Mouse (Mus musculus) neural tube, embryonic 14.5 days (tissue): Measurements from ENCODE around the gene Pced1a. TPM values are rescaled to one million over a fixed set of nuclear protein-coding genes. Genes with fewer than 3 reads are reported as not detected.

ENCODE experiments used
- ATAC-seq: fragments of 200-750 bp; cut with Nextera tagmentation; 2 replicates; pipeline ENCODE4 v1.8.0; 2017; ENCODE audit warnings: low read depth, mild to moderate bottlenecking, moderate TSS enrichment, moderate library complexity
- H3K27ac ChIP-seq: fragments of 300-500 bp; sonication (generic); 2 replicates; pipeline ENCODE4 v1.5.1; 2014; ENCODE audit warnings: low read depth, mild to moderate bottlenecking, control low read depth, low read length, moderate library complexity, mixed read lengths
- H3K27me3 ChIP-seq: fragments of 300-500 bp; sonication (generic); 2 replicates; pipeline ENCODE4 v1.6.1; 2014; ENCODE audit warnings: low read length; ENCODE audit not compliant: control insufficient read depth, insufficient read depth
- H3K36me3 ChIP-seq: fragments of 300-500 bp; sonication (generic); 2 replicates; pipeline ENCODE4 v1.6.1; 2014; ENCODE audit warnings: low read length, mixed read lengths; ENCODE audit not compliant: control insufficient read depth, insufficient read depth
- H3K4me1 ChIP-seq: fragments of 300-500 bp; sonication (generic); 2 replicates; pipeline ENCODE4 v1.6.1; 2014; ENCODE audit warnings: low read length; ENCODE audit not compliant: control insufficient read depth, insufficient read depth
- H3K4me2 ChIP-seq: fragments of 300-500 bp; sonication (generic); 2 replicates; pipeline ENCODE4 v1.6.1; 2014; ENCODE audit warnings: mild to moderate bottlenecking, low read depth, low read length, control low read depth
- H3K4me3 ChIP-seq: fragments of 300-500 bp; sonication (generic); 2 replicates; pipeline ENCODE4 v1.5.1; 2014; ENCODE audit warnings: low read depth, low read length, control low read depth, mixed read lengths
- H3K9ac ChIP-seq: fragments of 300-500 bp; sonication (generic); replicated peaks from 2 replicates; pipeline ENCODE4 v1.6.1; 2014; ENCODE audit warnings: low read depth, mild to moderate bottlenecking, control low read depth, low read length, mixed read lengths
- H3K9me3 ChIP-seq: fragments of 300-500 bp; sonication (generic); 2 replicates; pipeline ENCODE4 v1.6.1; 2016; ENCODE audit warnings: low read length; ENCODE audit not compliant: control insufficient read depth
- WGBS: fragments of 180-500 bp; shearing (Covaris S2); extraction: QIAGEN DNeasy Blood & Tissue Kit; methylation state at CpG from one replicate; pipeline ENCODE4 v1.1.7; 2014; 5-methylcytosine and 5-hydroxymethylcytosine counted together
- polyA plus RNA-seq: library from polyadenylated mRNA; unstranded; fragments of >200 nt; fragmentation: Nextera tagmentation; extraction: Ambion mirVana; gene quantifications from 2 replicates; pipeline ENCODE4 v1.2.1, GENCODE M21; 2014

The Pced1a gene
- polyA plus RNA-seq, 1 experiment from 2014 or later: 11.5 TPM

GRCm38 (mm10) chr2:130448449-130448848 is 23.9 kb upstream of the Pced1a start:
- Histone ChIP-seq H3K4me1 (0 out of 2 replicates have a peak, but pooled peaks cover 12% of the 10 kb centered on the region), H3K27ac (no peak overlapping the region)

GRCm38 (mm10) chr2:130442162-130442561 is 17.7 kb upstream of the Pced1a start:
- Histone ChIP-seq H3K4me2 (no peak overlapping the region), H3K27ac (no peak overlapping the region), H3K4me3 (no peak overlapping the region), H3K27me3 (no peaks in the 10 kb centered on the region), H3K9ac (no peak overlapping the region), H3K4me1 (no peaks in the 10 kb centered on the region), H3K9me3 (no peaks in the 10 kb centered on the region), H3K36me3 (peaks cover 46% of the 10 kb centered on the region)
- ATAC-seq: no peak
- WGBS: 90% methylated on average over 10 of the region's 10 CpGs

More at GRCm38 (mm10) chr2:130448449-130448848, 23.9 kb upstream of the Pced1a start:
- no peak overlapping the region for H3K4me2 ChIP-seq
- no peaks in the 10 kb centered on the region for H3K9me3 ChIP-seq
- H3K36me3 ChIP-seq: peaks cover 6% of the 10 kb centered on the region; the same call in 1 of the 2 replicates
- no peak for ATAC-seq
- H3K4me3 ChIP-seq: no peak overlapping the region
- H3K9ac ChIP-seq: no peak overlapping the region
- no peaks in the 10 kb centered on the region for H3K27me3 ChIP-seq

- no peak for ATAC-seq
- H3K36me3 ChIP-seq: peaks cover 46% of the 10 kb centered on the region
- H3K4me3 ChIP-seq: no peak overlapping the region
- H3K9ac ChIP-seq: no peak overlapping the region
- no peaks in the 10 kb centered on the region for H3K4me1 ChIP-seq
- WGBS: 91% methylated on average over 4 of the region's 4 CpGs
- no peak overlapping the region for H3K27ac ChIP-seq
- no peaks in the 10 kb centered on the region for H3K9me3 ChIP-seq
- no peaks in the 10 kb centered on the region for H3K27me3 ChIP-seq
- H3K4me2 ChIP-seq: no peak overlapping the region
These were observed 15.5 kb upstream of the Pced1a start for GRCm38 (mm10) chr2:130439840-130440480.

- ATAC-seq: no peak
- Histone ChIP-seq H3K27ac (no peak overlapping the region), H3K36me3 (peaks cover 44% of the 10 kb centered on the region), H3K4me1 (no peaks in the 10 kb centered on the region), H3K4me2 (no peak overlapping the region), H3K27me3 (no peaks in the 10 kb centered on the region), H3K9me3 (no peaks in the 10 kb centered on the region), H3K9ac (no peak overlapping the region), H3K4me3 (no peak overlapping the region)
- 95% methylated on average over 3 of the region's 3 CpGs for WGBS
These were observed 14.4 kb upstream of the Pced1a start for GRCm38 (mm10) chr2:130438861-130439260.

- no peak overlapping the region for H3K27ac ChIP-seq
- no peak overlapping the region for H3K4me3 ChIP-seq
- WGBS: 100% methylated on average over 1 of the region's 1 CpGs
- H3K9ac ChIP-seq: no peak overlapping the region
- H3K9me3 ChIP-seq: no peaks in the 10 kb centered on the region
- no peak for ATAC-seq
- no peaks in the 10 kb centered on the region for H3K4me1 ChIP-seq
- no peaks in the 10 kb centered on the region for H3K27me3 ChIP-seq
- H3K4me2 ChIP-seq: no peak overlapping the region
- H3K36me3 ChIP-seq: peaks cover 23% of the 10 kb centered on the region
These were observed 12.3 kb upstream of the Pced1a start for GRCm38 (mm10) chr2:130436769-130437168.

- H3K4me3 ChIP-seq: no peak overlapping the region
- H3K36me3 ChIP-seq: no peaks in the 10 kb centered on the region; the same call in 1 of the 2 replicates
- H3K4me1 ChIP-seq: no peaks in the 10 kb centered on the region
- no peaks in the 10 kb centered on the region for H3K27me3 ChIP-seq
- no peak overlapping the region for H3K4me2 ChIP-seq
- 19% methylated on average over 4 of the region's 4 CpGs for WGBS
- H3K9ac ChIP-seq: no peak overlapping the region
- no peak overlapping the region for H3K27ac ChIP-seq
- ATAC-seq: peak; percentile 49; the same call in 1 of the 2 replicates
- no peaks in the 10 kb centered on the region for H3K9me3 ChIP-seq
These were observed 8.7 kb upstream of the Pced1a start for GRCm38 (mm10) chr2:130433152-130433551.

- H3K27me3 ChIP-seq: no peaks in the 10 kb centered on the region
- no peaks in the 10 kb centered on the region for H3K9me3 ChIP-seq
- WGBS: 91% methylated on average over 3 of the region's 3 CpGs
- no peak overlapping the region for H3K9ac ChIP-seq
- H3K36me3 ChIP-seq: no peaks in the 10 kb centered on the region; the same call in 1 of the 2 replicates
- H3K27ac ChIP-seq: no peak overlapping the region
- no peak overlapping the region for H3K4me3 ChIP-seq
- H3K4me2 ChIP-seq: no peak overlapping the region
- no peaks in the 10 kb centered on the region for H3K4me1 ChIP-seq
- no peak for ATAC-seq
These were observed 7.7 kb upstream of the Pced1a start for GRCm38 (mm10) chr2:130432157-130432556.

- Histone ChIP-seq H3K36me3 (no peaks in the 10 kb centered on the region; the same call in 1 of the 2 replicates), H3K27me3 (no peaks in the 10 kb centered on the region), H3K4me2 (no peak overlapping the region), H3K9ac (no peak overlapping the region), H3K4me3 (no peak overlapping the region), H3K4me1 (no peaks in the 10 kb centered on the region), H3K27ac (no peak overlapping the region), H3K9me3 (no peaks in the 10 kb centered on the region)
- no peak for ATAC-seq
- WGBS: 84% methylated on average over 3 of the region's 3 CpGs
These were observed 6.0 kb upstream of the Pced1a start for GRCm38 (mm10) chr2:130430484-130430883.

- no peak overlapping the region for H3K9ac ChIP-seq
- 67% methylated on average over 2 of the region's 2 CpGs for whole genome bisulfite sequencing
- no peaks in the 10 kb centered on the region for H3K9me3 ChIP-seq
- H3K27ac ChIP-seq: no peak overlapping the region
- ATAC-seq: no peak
- H3K4me2 ChIP-seq: no peak overlapping the region
- no peak overlapping the region for H3K4me3 ChIP-seq
- H3K27me3 ChIP-seq: no peaks in the 10 kb centered on the region
- no peaks in the 10 kb centered on the region; the same call in 1 of the 2 replicates for H3K36me3 ChIP-seq
- peaks cover 5% of the 10 kb centered on the region; the same call in 1 of the 2 replicates for H3K4me1 ChIP-seq
These were observed 5.3 kb upstream of the Pced1a start for GRCm38 (mm10) chr2:130429851-130430250.
